Mouse (Mus musculus): ENCODE measurements around the gene Nup205.

Nup205 gene

DNA sequence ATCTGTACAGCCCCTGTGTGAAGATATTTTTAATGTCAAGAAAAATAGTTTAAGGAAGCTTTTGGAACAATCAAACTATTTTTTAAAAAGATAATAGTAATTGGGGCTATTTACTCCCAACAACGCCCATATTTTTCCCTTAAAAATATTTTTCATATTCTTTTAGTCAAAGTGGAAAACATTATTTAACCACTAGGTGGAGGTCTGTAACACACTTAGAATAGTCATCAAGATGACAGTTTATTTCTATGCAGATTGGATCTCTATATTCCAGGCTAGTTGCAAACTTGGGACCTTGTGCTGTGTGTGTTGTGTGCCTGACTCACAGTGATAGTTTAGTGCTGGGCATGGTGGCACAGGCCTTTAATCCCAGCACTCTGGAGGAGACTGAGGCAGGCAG, 52.2 kb downstream of the Nup205 start:
- no peak for TF ChIP-seq GATA4 (IDR thresholded peaks at IDR 0.05; ENCODE audit: insufficient replicate concordance, low read length)

DNA sequence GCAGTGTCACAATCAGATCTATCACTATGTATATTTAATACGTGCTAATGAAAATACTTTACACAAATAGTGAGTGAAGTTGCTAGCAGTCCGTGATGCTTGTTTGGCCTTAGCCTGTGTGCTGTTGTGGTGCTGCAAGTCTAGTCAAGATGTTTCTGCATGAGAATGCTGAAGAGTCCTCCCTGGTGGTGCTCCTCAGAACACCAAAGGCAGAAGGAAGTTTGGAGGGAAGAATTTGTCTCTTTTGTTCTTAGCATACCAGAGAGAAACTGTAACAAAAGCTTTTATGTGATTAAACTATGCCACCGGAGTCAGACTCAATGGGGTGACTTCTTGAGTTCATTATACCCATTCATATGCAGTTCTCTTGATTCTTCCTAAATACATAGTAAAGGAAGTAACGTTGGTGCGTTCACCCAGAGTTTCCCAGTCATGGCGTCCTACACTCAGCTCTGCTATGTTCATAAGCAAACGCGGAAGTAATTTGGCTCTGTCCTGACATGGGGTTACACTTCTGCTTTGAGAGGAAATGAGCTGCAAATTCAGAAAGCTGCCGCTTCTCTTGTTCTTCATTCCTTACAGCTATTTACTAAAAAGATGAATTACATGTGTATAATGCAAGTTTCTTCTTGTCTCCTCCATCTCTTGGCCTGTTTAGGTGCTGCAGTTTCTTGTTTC, 59.0 kb downstream of the Nup205 start:
- no peak for TF ChIP-seq GATA4 (IDR thresholded peaks at IDR 0.05; ENCODE audit: insufficient replicate concordance, low read length)

DNA sequence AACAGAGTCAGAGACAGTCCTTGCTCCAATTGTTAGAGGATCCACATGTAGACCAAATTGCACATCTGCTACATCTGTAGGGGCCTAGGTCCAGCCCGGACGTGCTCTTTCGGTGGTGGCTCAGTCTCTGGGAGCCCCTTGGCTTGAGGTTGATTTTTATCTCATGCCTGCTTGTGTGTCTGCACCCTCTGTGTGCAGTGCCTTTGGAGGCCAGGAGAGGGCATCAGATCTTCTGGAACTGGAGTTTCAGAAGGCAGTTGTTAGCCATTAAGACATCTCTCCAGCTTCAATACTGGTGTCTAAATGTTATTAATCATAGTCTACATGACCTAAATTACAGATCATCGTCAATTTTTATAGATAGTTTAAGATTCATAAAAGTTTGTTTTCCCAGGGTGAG, 66.0 kb downstream of the Nup205 start:
- TF ChIP-seq GATA4 (IDR thresholded peaks at IDR 0.05; ENCODE audit: insufficient replicate concordance, low read length): no peak

DNA sequence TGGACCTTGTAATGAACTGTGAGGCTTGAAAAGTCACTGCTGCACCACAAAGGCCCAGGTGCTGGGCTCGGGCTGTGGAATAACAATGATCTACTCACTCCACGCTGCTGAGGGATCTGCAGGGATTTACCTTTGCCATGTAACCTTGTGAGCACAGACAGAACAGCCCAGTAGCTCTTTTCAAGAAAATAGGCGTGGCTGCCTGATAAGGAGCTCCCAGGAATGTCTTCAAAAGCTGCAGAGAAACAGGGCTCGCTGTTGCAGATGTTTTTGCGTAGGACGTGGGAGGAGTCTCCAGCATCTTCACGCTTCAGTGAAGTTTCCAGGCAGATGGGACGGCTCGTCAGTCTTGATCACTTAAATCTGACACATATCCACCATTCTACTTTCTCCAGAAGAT, 66.8 kb downstream of the Nup205 start:
- TF ChIP-seq GATA4 (IDR thresholded peaks at IDR 0.05; ENCODE audit: insufficient replicate concordance, low read length): no peak

DNA sequence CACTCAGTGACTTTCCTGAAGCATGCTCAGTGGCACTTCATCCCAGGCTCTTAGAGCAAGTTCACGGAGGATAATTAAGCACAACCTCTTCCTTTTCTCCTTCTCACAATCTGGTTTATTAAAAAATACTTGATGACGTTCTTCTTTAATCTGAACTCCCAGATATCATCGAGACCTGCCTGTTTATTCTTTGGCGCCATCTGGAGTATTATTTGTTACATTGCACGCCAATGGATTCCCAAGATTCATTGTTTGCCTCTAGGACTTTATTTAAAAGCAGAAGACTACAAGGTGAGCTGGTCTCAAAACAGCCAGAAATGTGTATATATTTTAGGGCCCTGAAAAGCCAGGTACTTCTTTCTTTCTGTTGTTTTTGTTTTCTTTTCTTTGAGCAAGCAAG, 67.9 kb downstream of the Nup205 start:
- no peak for TF ChIP-seq GATA4 (IDR thresholded peaks at IDR 0.05; ENCODE audit: insufficient replicate concordance, low read length)

DNA sequence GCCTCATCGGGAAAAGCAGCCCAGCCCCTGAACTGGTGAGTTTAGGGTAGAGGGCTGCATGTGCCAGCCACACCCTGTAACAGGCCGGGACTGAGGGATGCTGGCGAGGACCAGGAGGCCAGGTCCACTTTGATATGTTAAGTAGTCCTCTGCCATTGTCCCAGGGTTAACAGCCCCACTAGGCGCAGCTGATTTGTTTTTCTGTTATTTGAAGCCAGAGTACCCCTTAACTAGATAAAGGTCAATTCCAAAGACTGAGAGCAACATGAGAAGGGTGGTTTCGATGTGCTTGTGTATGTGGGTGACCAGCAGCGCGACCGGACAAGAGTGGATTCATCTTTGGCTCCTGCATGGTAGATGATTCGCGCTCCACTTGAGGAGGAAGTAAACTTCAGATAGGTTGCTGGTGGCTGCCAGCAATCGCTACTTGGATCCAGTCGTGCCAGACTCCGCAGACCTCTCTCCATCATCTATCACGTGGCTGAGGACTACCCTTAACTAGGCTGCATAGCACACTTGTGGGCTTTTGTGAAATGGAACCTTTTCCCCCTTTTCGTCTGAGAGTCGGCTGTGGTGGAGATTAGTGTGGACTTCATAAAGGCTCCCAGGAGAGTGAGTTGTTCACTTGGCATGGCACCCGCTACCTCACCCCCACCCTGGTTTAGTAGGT, 74.7 kb downstream of the Nup205 start:
- TF ChIP-seq GATA4 (IDR thresholded peaks at IDR 0.05; ENCODE audit: insufficient replicate concordance, low read length): no peak

DNA sequence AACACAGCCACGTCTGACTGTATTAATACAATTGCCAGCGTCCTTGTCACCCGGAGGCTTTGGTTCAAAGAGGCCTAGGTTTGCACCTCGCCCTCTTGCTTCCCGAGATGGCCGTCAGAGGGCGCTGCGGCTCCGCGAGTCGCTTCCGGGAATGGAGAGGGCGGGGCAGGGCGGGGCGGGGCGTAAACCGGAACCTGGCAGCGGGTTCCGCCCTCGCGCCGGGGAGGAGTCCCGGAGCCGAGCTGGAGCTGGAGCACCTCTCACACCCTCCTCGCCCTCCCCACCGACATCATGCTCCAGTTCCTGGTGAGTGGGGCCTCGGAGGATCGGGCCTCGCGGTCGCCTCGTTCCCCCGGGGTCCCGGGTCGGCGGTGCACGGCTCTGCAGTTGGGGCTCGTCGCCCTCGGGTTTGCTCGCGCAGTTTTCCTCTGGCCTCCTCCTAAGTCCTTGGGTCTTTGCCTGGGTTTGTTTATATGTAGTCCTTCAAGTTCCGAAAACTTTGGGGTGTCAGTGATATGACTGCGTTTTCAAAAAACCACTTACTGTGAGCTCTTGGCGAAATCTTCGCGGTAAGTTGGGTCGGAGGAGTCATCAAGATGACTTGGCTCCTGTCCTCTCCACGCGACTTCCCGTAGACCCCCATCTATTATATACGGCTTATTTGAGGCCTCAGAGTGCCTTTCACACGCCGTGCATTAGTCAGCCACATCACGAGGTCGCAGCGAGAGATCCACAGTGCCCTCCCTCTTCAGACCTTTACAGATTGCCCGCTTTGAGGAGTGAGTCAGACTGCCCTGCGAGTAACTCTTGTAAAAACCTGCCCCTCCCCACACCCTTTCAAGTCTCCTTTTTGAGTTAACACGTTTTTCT, 75.5 kb downstream of the Nup205 start:
- no peak; the same call in 1 of the 2 replicates for TF ChIP-seq GATA4 (IDR thresholded peaks at IDR 0.05; ENCODE audit: insufficient replicate concordance, low read length)

DNA sequence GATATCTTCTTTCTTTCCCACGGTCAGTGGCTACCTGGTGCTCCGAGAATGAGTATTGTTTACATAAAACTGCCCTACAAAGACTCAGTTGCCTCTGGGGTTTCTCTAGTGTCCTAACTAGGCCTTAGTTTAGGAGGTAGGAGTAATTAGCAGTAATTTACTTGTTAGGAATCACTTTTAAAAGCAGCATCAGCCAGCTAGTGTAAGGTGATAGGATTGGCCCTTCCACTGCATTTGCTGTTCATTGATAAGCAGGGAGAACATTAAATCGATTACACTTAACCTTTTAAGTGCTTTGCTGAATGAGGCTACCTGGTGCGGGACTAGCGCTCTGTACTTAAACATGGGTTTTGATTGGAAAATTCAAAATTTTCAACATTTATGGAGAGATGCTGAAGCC, 76.3 kb downstream of the Nup205 start:
- no peak for TF ChIP-seq GATA4 (IDR thresholded peaks at IDR 0.05; ENCODE audit: insufficient replicate concordance, low read length)

DNA sequence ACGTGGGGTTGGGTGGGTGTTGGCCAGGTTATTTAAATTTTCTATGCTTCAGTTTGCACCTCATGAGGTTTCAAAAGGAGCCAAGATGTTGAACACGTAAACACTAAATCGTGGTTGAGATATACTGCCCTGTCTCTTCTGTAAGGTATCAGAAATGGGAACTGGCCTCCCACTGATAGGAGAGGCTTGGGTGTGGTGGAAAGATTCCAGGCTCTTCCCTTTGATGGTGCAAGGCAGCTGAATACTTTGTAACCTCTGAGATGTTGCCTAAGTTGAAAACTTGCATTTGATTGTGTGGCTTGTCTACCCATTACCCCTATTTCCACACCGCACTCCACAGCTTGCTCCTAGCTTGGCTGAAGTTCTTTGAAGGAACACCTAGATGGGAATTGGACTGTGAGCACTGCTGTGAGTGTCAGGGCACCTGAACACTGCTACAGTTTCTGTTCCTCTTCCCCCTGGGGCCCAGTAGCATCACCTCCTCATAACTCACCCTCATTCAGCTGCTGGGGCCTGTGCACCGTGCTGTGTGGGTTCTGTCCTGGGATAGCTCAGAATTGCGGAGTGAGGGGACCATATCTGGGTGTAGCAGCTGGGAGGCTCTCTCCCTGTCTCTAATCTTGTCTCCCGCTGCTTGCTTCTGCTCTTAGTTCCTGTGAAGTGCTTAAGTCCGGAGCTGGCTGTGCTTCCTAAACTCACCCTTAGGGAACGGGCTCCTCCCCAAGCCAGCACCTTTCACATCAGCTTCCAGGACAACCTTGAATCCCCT, 77.1 kb downstream of the Nup205 start:
- no peak for TF ChIP-seq GATA4 (IDR thresholded peaks at IDR 0.05; ENCODE audit: insufficient replicate concordance, low read length)

DNA sequence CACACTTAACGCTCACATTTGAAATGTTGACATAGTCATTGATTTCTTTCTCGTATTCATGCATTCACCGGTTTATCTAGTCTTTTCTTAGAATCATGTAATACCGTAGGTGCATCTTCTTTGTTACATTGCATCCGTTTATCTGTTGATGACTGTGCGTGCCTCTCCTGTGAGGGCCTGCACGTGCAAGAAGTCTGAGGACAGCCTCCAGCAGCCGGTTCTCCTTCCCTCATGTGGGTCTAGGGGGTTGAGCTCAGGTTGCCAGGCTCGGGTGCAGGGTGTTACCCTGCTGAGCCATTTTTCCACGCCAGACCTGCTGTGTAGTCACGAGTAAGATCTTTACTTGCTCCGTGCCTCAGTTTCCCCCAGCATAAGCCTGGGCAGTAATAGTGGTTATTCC, 77.8 kb downstream of the Nup205 start:
- TF ChIP-seq GATA4 (IDR thresholded peaks at IDR 0.05; ENCODE audit: insufficient replicate concordance, low read length): no peak

DNA sequence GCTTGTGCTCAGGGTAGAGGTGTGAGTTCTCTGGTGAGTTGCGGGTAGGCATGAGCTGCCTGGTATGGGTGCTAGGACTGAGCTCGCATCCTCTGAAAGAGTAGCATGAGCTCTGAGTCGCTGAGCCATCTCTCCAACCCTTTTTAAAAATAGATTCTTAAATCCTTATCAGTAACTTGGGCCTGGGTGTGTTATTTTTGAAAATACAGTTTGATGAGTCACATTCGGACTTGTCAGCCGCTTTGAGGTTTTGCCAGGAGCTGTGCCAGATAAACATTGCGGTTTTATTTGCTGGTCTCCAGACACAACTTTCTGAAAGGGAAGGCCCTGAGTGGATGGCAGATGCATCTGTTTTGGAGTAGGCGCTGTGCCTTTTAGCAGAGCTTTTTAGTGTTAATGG, 79.5 kb downstream of the Nup205 start:
- peak; percentile 88 for TF ChIP-seq GATA4 (IDR thresholded peaks at IDR 0.05; ENCODE audit: insufficient replicate concordance, low read length)

DNA sequence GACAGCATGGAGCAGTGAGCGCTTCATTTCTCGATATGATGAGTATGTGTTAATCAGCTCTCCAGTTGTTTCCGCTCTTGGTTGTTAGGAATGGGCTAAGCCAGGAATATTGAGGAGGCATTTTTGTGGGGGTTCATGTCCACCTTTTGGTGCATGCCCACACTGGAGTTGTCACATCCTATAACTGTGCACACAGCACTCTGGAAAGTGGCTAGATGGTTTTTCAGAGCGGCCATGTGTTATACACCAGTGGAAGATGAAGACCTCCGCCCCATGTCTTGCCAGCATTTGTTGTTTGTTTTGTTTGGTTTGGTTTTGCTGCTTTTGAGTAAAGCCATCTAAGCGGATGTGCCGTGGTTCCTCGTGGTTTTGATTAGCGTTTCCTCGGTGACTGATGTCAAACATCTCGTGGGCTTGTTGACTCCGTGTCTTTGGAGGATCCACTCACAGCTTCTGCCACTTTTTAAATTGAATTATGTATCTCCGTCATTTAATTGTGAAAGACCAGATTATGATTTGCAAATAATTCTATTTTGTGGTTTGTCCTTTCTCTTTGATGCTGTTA, 80.5 kb downstream of the Nup205 start:
- TF ChIP-seq GATA4 (IDR thresholded peaks at IDR 0.05; ENCODE audit: insufficient replicate concordance, low read length): no peak

DNA sequence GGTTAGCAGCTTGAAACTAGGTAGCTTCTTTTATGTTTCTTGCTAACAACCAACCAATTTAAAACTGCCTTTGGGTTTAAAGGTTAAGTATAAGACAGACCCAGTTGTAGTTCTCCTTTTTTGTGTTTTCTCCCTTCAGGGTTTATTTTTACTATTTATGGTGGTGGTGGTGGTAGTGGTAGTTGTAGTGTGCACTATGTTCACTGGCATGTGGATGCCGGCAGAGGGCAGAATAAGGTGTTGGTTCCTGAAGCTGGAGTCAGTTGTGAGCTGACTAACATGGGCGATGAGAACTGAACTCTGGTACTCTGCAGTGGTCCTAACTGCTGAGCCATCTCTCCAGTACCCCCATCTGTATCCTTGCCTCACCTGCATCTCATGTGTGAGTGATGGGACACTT, 81.7 kb downstream of the Nup205 start:
- no peak for TF ChIP-seq GATA4 (IDR thresholded peaks at IDR 0.05; ENCODE audit: insufficient replicate concordance, low read length)

DNA sequence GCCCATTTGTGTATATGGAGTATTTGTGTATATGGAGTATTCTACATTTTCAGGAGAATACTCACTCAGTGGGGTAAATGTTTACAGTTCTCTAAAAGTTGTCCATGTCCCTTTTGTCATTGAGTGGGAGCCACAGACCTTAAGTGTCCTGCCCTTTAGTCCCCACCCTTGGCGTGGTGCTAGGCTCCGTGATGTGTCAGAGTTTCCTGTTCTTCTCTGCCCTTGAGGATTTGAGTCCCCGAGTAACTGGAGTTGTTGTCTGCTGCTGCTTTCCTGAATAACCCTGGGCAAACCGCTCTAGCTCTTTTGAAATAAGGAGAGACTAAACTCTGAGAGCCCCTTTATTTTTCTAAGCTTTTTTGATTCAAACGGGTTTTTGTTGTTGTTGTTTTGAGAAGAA, 82.3 kb downstream of the Nup205 start:
- TF ChIP-seq GATA4 (IDR thresholded peaks at IDR 0.05; ENCODE audit: insufficient replicate concordance, low read length): no peak

DNA sequence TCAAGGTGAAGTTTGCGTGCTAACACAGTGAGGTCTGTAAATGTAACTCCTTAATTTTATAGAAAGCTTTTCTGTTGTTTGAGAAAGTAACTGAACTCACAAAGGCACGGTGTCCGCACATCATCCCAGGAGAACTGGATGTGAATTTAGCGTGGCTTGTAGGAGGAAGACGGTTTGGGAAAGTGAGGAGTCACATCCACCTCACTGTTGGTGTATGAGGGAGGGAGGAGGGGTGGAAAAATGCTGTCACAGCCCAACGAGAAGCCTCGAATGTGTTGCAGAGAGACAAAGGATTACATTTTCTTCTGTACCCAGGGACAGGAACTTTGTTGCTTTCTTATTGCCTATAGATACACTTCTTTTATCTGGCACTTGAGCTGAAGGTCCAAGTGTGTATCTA, 83.3 kb downstream of the Nup205 start:
- no peak for TF ChIP-seq GATA4 (IDR thresholded peaks at IDR 0.05; ENCODE audit: insufficient replicate concordance, low read length)
